Mouse (Mus musculus): Measurements from ENCODE around the gene Tnni1. TPM values are rescaled to one million over a fixed set of nuclear protein-coding genes. Genes with fewer than 3 reads are reported as not detected.

The Tnni1 gene
- total and polyA plus RNA-seq, 2 experiments from 2014 or later = 0.57 TPM; not detected in 1

- H3K4me1 ChIP-seq (ENCODE audit: insufficient read depth, low read length) = no peaks in the 10 kb centered on the region
- TF ChIP-seq CTCF (IDR thresholded peaks at IDR 0.05) = no peak
- WGBS = 59% methylated on average over 10 of the region's 10 CpGs
Observed at GRCm38 (mm10) chr1:135807546-135807945, 28.3 kb downstream of the Tnni1 start.

GRCm38 (mm10) chr1:135810180-135810579, 30.9 kb downstream of the Tnni1 start:
- WGBS = 81% methylated on average over 2 of the region's 2 CpGs
- DNase-seq (ENCODE audit: low spot score) = no peak
- H3K27me3 ChIP-seq (ENCODE audit: insufficient read depth, low read length) = no peaks in the 10 kb centered on the region
- H3K9ac ChIP-seq (replicated peaks; ENCODE audit: low read length, poor library complexity, severe bottlenecking) = no peak overlapping the region
- no peak overlapping the region for H3K4me2 ChIP-seq (ENCODE audit: low read depth, low read length, poor library complexity, severe bottlenecking)
- ATAC-seq (ENCODE audit: low FRiP score) = no peak
- no peaks in the 10 kb centered on the region for H3K4me1 ChIP-seq (ENCODE audit: insufficient read depth, low read length)
- H3K36me3 ChIP-seq (ENCODE audit: insufficient read depth, low read length) = no peaks in the 10 kb centered on the region
- TF ChIP-seq CTCF (IDR thresholded peaks at IDR 0.05) = no peak
- H3K27ac ChIP-seq (ENCODE audit: low read depth, low read length) = no peak overlapping the region
- no peak overlapping the region for H3K4me3 ChIP-seq (ENCODE audit: low read depth, low read length)
- H3K9me3 ChIP-seq (ENCODE audit: low read length) = no peaks in the 10 kb centered on the region

More at GRCm38 (mm10) chr1:135807546-135807945, 28.3 kb downstream of the Tnni1 start:
- Histone ChIP-seq H3K27ac (ENCODE audit: low read depth, low read length) (no peak overlapping the region), H3K4me3 (ENCODE audit: low read depth, low read length) (no peak overlapping the region), H3K4me2 (ENCODE audit: low read depth, low read length, poor library complexity, severe bottlenecking) (no peak overlapping the region), H3K36me3 (ENCODE audit: insufficient read depth, low read length) (no peaks in the 10 kb centered on the region), H3K9me3 (ENCODE audit: low read length) (no peaks in the 10 kb centered on the region), H3K9ac (replicated peaks; ENCODE audit: low read length, poor library complexity, severe bottlenecking) (no peak overlapping the region), H3K27me3 (ENCODE audit: insufficient read depth, low read length) (no peaks in the 10 kb centered on the region)
- DNase-seq (ENCODE audit: low spot score) (no peak), ATAC-seq (ENCODE audit: low FRiP score) (peak; percentile 18; the same call in 1 of the 2 replicates)

DNA sequence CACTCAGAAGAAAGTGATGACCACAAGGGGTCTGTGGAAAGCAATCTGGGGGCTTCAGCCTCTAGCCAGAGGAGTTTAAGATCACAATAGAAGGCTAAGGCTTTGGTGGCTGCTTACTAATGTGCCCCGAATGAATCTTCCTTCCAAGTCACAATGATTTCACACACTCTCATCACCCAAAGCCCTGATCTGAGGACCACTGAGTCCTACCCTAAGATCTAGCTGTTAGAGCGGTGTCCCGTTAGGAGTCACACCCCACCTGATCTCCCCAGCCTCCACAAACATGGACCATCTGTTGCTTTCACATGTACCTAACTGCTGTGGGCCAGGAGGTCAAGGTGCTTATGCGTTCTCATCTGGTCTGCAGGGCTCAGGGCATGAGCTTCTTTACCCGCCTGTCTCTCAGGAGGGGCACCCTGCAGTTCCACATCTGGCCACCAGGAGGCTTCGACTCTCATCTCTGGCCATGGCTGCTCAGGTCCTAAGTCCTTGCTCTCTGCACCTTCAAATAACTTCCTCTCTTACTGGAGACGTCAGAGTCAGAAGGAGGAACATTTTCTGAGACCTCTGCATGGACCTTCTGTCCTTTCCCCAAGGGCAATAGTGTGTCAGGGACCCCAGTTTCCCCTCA, 31.9 kb downstream of the Tnni1 start:
- H3K9me3 ChIP-seq (ENCODE audit: low read length) = no peaks in the 10 kb centered on the region
- no peaks in the 10 kb centered on the region for H3K27me3 ChIP-seq (ENCODE audit: insufficient read depth, low read length)
- WGBS = 15% methylated on average over 7 of the region's 7 CpGs
- H3K4me1 ChIP-seq (ENCODE audit: insufficient read depth, low read length) = no peaks in the 10 kb centered on the region
- no peak overlapping the region for H3K4me3 ChIP-seq (ENCODE audit: low read depth, low read length)
- TF ChIP-seq CTCF (IDR thresholded peaks at IDR 0.05) = peak; percentile 96
- ATAC-seq (ENCODE audit: low FRiP score) = no peak
- DNase-seq (ENCODE audit: low spot score) = peak; percentile 69
- H3K9ac ChIP-seq (replicated peaks; ENCODE audit: low read length, poor library complexity, severe bottlenecking) = no peak overlapping the region
- no peaks in the 10 kb centered on the region for H3K36me3 ChIP-seq (ENCODE audit: insufficient read depth, low read length)
- no peak overlapping the region for H3K4me2 ChIP-seq (ENCODE audit: low read depth, low read length, poor library complexity, severe bottlenecking)
- H3K27ac ChIP-seq (ENCODE audit: low read depth, low read length) = no peak overlapping the region

DNA sequence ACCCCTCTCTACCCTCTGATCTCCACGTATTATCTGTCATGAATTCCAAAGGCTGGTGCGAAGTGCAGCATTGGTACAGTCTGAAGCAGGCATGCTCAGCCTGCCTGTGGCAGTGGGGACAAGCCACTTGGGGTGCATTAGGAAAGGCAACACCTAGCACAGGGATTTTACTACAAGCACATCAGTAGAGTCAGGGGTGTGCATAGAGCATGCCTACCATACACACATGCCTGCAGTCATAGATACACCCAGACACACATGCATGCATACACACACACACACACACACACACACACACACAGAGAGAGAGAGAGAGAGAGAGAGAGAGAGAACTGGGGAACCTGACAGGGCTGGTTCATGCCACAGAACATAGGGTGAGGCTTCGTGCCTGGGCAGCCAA, 33.0 kb downstream of the Tnni1 start:
- Histone ChIP-seq H3K27me3 (ENCODE audit: insufficient read depth, low read length) (peaks cover 2% of the 10 kb centered on the region), H3K4me1 (ENCODE audit: insufficient read depth, low read length) (no peaks in the 10 kb centered on the region), H3K9ac (replicated peaks; ENCODE audit: low read length, poor library complexity, severe bottlenecking) (no peak overlapping the region), H3K4me2 (ENCODE audit: low read depth, low read length, poor library complexity, severe bottlenecking) (no peak overlapping the region), H3K36me3 (ENCODE audit: insufficient read depth, low read length) (no peaks in the 10 kb centered on the region), H3K27ac (ENCODE audit: low read depth, low read length) (no peak overlapping the region), H3K4me3 (ENCODE audit: low read depth, low read length) (no peak overlapping the region), H3K9me3 (ENCODE audit: low read length) (no peaks in the 10 kb centered on the region)
- TF ChIP-seq CTCF (IDR thresholded peaks at IDR 0.05) = no peak
- ATAC-seq (ENCODE audit: low FRiP score) = no peak
- no peak for DNase-seq (ENCODE audit: low spot score)
- WGBS = 85% methylated on average over 3 of the region's 3 CpGs

DNA sequence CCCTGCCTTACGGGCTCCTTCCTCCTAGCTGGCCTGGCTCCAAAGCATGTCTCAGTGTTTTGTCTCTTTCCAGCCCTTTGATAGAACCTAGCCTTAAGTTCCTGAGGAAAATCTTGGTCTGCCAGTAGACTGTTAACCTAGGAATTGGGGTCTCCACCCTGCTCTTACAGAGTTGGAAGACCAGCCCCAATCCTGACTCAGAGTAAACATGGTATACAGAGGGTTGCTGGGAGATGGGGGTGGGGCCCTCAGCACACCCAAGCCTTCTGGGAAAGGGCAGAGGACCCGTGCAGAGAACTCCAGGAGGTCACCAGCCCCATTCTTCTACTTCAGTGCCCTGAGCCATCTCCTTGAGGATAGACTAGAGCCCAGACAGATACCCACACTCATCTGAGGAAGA, 33.4 kb downstream of the Tnni1 start:
- no peaks in the 10 kb centered on the region for H3K9me3 ChIP-seq (ENCODE audit: low read length)
- WGBS = 29% methylated on average over 2 of the region's 2 CpGs
- no peak for ATAC-seq (ENCODE audit: low FRiP score)
- H3K4me3 ChIP-seq (ENCODE audit: low read depth, low read length) = no peak overlapping the region
- H3K9ac ChIP-seq (replicated peaks; ENCODE audit: low read length, poor library complexity, severe bottlenecking) = no peak overlapping the region
- no peak for DNase-seq (ENCODE audit: low spot score)
- H3K36me3 ChIP-seq (ENCODE audit: insufficient read depth, low read length) = no peaks in the 10 kb centered on the region
- no peak for TF ChIP-seq CTCF (IDR thresholded peaks at IDR 0.05)
- no peaks in the 10 kb centered on the region for H3K4me1 ChIP-seq (ENCODE audit: insufficient read depth, low read length)
- no peak overlapping the region for H3K27ac ChIP-seq (ENCODE audit: low read depth, low read length)
- peaks cover 6% of the 10 kb centered on the region for H3K27me3 ChIP-seq (ENCODE audit: insufficient read depth, low read length)
- H3K4me2 ChIP-seq (ENCODE audit: low read depth, low read length, poor library complexity, severe bottlenecking) = no peak overlapping the region

DNA sequence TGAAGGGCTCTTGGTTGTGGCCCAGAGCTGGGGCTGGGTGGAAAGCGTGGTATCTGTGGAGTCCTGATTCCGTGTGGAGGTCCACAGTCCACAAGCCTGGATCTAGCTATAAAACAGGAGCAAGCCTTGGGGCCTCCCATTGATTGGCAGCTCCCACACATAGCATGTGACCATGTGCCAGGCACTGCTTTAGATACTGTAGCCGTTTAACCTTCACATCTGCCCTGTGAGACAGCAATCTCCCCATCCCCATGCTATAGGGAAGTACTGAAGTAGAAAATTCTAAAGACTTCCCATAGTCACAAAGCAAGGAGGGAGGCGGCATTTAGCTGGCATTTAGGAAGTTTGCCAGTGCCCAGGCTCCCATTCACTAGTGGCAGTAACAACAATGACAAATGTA, 33.8 kb downstream of the Tnni1 start:
- Histone ChIP-seq H3K4me3 (ENCODE audit: low read depth, low read length) (no peak overlapping the region), H3K9me3 (ENCODE audit: low read length) (no peaks in the 10 kb centered on the region), H3K36me3 (ENCODE audit: insufficient read depth, low read length) (no peaks in the 10 kb centered on the region), H3K27me3 (ENCODE audit: insufficient read depth, low read length) (peaks cover 9% of the 10 kb centered on the region), H3K27ac (ENCODE audit: low read depth, low read length) (no peak overlapping the region), H3K4me2 (ENCODE audit: low read depth, low read length, poor library complexity, severe bottlenecking) (no peak overlapping the region), H3K9ac (replicated peaks; ENCODE audit: low read length, poor library complexity, severe bottlenecking) (no peak overlapping the region), H3K4me1 (ENCODE audit: insufficient read depth, low read length) (no peaks in the 10 kb centered on the region)
- TF ChIP-seq CTCF (IDR thresholded peaks at IDR 0.05) = no peak
- 70% methylated on average over 4 of the region's 4 CpGs for WGBS
- no peak for ATAC-seq (ENCODE audit: low FRiP score)
- no peak for DNase-seq (ENCODE audit: low spot score)

Measured in midbrain, postnatal 0 days (tissue).